Mouse (Mus musculus) limb, embryonic 12.5 days (tissue): ENCODE measurements at regions not wholly inside any gene's neighbourhood (a gene's known extent, or its start where the extent isn't known, plus 50 kb on each side); places are given as distances from the start of the nearest gene placed in this dataset.

Source experiments
- ATAC-seq: fragments of 200-750 bp; cut with Nextera tagmentation; 2 replicates; pipeline ENCODE4 v1.8.0; 2017; ENCODE audit warnings: low read depth, moderate TSS enrichment; ENCODE audit not compliant: insufficient number of reproducible peaks, insufficient read depth, low FRiP score, low TSS enrichment
- H3K27ac ChIP-seq: fragments of 300-500 bp; sonication (generic); 2 replicates; pipeline ENCODE4 v1.5.1; 2016; ENCODE audit warnings: mild to moderate bottlenecking, moderate library complexity
- H3K27me3 ChIP-seq: fragments of 300-500 bp; sonication (generic); 2 replicates; pipeline ENCODE4 v1.6.1; 2016; ENCODE audit warnings: mild to moderate bottlenecking, moderate library complexity
- H3K36me3 ChIP-seq: fragments of 300-500 bp; sonication (generic); 2 replicates; pipeline ENCODE4 v1.6.1; 2016; ENCODE audit warnings: mild to moderate bottlenecking, moderate library complexity
- H3K4me1 ChIP-seq: fragments of 300-500 bp; sonication (generic); replicated peaks from 2 replicates; pipeline ENCODE4 v1.6.1; 2016
- H3K4me2 ChIP-seq: fragments of 300-500 bp; sonication (generic); 2 replicates; pipeline ENCODE4 v1.6.1; 2016; ENCODE audit warnings: mild to moderate bottlenecking, moderate library complexity
- H3K4me3 ChIP-seq: fragments of 300-500 bp; sonication (generic); replicated peaks from 2 replicates; pipeline ENCODE4 v1.5.1; 2016; ENCODE audit warnings: mild to moderate bottlenecking
- H3K9ac ChIP-seq: fragments of 300-500 bp; sonication (generic); replicated peaks from 2 replicates; pipeline ENCODE4 v1.6.1; 2016; ENCODE audit warnings: mild to moderate bottlenecking, moderate library complexity
- H3K9me3 ChIP-seq: fragments of 300-500 bp; sonication (generic); 2 replicates; pipeline ENCODE4 v1.6.1; 2016; ENCODE audit warnings: mild to moderate bottlenecking, moderate library complexity
- WGBS: fragments of 180-500 bp; shearing (Covaris S2); methylation state at CpG from one replicate; pipeline ENCODE4 v1.1.7; 2016; 5-methylcytosine and 5-hydroxymethylcytosine counted together

DNA sequence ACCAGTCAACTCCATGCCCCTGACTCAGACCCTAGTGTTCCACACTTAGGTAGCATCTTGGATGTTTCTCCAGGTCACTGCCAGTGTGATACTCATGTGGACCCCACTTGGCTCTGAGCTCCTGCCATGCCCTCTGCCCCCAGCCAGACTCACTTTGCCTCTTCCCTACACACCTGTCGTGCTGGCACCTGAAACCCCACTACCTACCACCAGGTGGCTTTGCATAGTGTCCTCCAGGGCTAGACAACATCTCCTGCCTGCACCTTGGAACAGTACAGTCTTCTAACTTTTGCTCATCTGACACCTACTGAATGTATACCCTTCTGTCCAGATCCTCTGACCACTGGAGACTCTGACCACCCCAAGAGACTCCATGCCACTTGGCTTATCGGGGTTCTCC lies 80.6 kb downstream of the Fam53a start:
- Histone ChIP-seq H3K4me3 (no peak overlapping the region), H3K4me1 (no peaks in the 10 kb centered on the region), H3K36me3 (no peaks in the 10 kb centered on the region), H3K9me3 (no peaks in the 10 kb centered on the region), H3K9ac (no peak overlapping the region), H3K4me2 (no peak overlapping the region), H3K27ac (no peak overlapping the region), H3K27me3 (peaks cover 48% of the 10 kb centered on the region)
- 65% methylated on average over 2 of the region's 2 CpGs for WGBS
- no peak for ATAC-seq

- H3K27ac ChIP-seq = no peak overlapping the region
- no peaks in the 10 kb centered on the region for H3K9me3 ChIP-seq
- WGBS = 16% methylated on average over 5 of the region's 5 CpGs
- no peak overlapping the region for H3K4me3 ChIP-seq
- no peaks in the 10 kb centered on the region for H3K36me3 ChIP-seq
- H3K4me1 ChIP-seq = peaks cover 8% of the 10 kb centered on the region; the same call in 1 of the 2 replicates
- peaks cover 91% of the 10 kb centered on the region for H3K27me3 ChIP-seq
- H3K4me2 ChIP-seq = no peak overlapping the region
- no peak overlapping the region for H3K9ac ChIP-seq
- 0 out of 2 replicates have a peak, but pooled peaks have one; percentile 12 for ATAC-seq
Observed at GRCm38 (mm10) chr5:33543372-33543771, 86.1 kb downstream of the Fam53a start.

- H3K27me3 ChIP-seq = peaks cover 93% of the 10 kb centered on the region
- 0 out of 2 replicates have a peak, but pooled peaks have one; percentile 22 for ATAC-seq
- 85% methylated on average over 3 of the region's 3 CpGs for WGBS
Observed at GRCm38 (mm10) chr5:33542643-33543042, 86.8 kb downstream of the Fam53a start.

GRCm38 (mm10) chr5:33542000-33542554 lies 87.4 kb downstream of the Fam53a start:
- Histone ChIP-seq H3K4me3 (no peak overlapping the region), H3K27me3 (peaks cover 96% of the 10 kb centered on the region), H3K27ac (no peak overlapping the region), H3K9me3 (no peaks in the 10 kb centered on the region), H3K4me1 (peaks cover 8% of the 10 kb centered on the region; the same call in 1 of the 2 replicates), H3K9ac (no peak overlapping the region), H3K4me2 (no peak overlapping the region), H3K36me3 (no peaks in the 10 kb centered on the region)
- 25% methylated on average over 11 of the region's 11 CpGs for WGBS
- no peak for ATAC-seq

More at GRCm38 (mm10) chr5:33542643-33543042, 86.8 kb downstream of the Fam53a start:
- Histone ChIP-seq H3K4me3 (no peak overlapping the region), H3K36me3 (no peaks in the 10 kb centered on the region), H3K9ac (no peak overlapping the region), H3K9me3 (no peaks in the 10 kb centered on the region), H3K4me1 (peaks cover 8% of the 10 kb centered on the region; the same call in 1 of the 2 replicates), H3K27ac (no peak overlapping the region), H3K4me2 (no peak overlapping the region)

- Histone ChIP-seq H3K4me1 (peaks cover 12% of the 10 kb centered on the region), H3K27ac (no peak overlapping the region), H3K9ac (no peak overlapping the region), H3K36me3 (no peaks in the 10 kb centered on the region), H3K4me2 (no peak overlapping the region), H3K4me3 (no peak overlapping the region), H3K27me3 (peaks cover 97% of the 10 kb centered on the region), H3K9me3 (no peaks in the 10 kb centered on the region)
- 49% methylated on average over 23 of the region's 23 CpGs for WGBS
- ATAC-seq = no peak
Observed at GRCm38 (mm10) chr5:33540259-33540658, 89.2 kb downstream of the Fam53a start.

DNA sequence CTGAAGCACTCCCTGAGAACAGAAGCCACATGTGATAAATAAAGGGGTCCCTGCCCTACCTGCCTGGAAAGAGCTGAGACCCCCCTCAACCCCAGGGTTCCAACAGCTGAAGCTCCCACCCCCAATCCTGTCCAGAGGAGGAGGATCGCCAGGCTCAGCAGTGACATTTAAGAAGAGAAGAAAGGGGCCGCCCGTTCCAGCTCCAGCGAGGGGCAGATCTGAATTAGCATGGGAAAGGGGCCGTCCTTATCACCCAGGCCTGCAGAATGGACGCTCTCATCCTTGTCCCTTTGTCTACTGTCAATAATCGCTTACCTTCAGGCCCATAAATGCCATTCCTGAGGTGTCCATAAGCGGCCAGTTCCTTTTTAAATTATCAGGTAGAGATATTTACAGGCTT lies 92.0 kb downstream of the Fam53a start:
- no peak overlapping the region for H3K4me2 ChIP-seq
- H3K36me3 ChIP-seq = no peaks in the 10 kb centered on the region
- H3K4me1 ChIP-seq = peaks cover 24% of the 10 kb centered on the region
- ATAC-seq = no peak
- no peaks in the 10 kb centered on the region for H3K9me3 ChIP-seq
- no peak overlapping the region for H3K4me3 ChIP-seq
- no peak overlapping the region for H3K9ac ChIP-seq
- no peak overlapping the region for H3K27ac ChIP-seq
- WGBS = 18% methylated on average over 8 of the region's 8 CpGs
- peaks cover 99% of the 10 kb centered on the region for H3K27me3 ChIP-seq

DNA sequence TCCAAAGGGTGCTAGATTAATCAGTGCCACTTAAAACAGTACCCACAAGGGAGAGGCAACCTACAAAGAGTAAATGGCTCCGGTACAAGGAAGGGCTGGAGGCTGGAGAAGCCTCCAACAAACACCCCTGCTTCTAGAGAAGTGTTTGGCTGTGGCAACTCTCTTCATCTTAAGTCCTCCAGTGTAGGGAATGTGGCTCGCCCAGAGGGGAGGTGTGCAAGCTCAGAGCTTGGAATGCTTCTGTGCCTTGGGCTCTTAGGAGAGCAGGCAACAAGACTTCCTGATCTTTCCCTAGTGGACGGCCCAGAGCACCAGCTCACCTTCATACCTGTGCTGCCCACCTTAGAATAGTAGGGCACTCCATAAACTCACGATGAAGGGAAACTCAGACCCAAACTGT lies 92.4 kb downstream of the Fam53a start:
- Histone ChIP-seq H3K9me3 (no peaks in the 10 kb centered on the region), H3K27ac (no peak overlapping the region), H3K4me2 (no peak overlapping the region), H3K36me3 (no peaks in the 10 kb centered on the region), H3K9ac (no peak overlapping the region), H3K27me3 (peaks cover 99% of the 10 kb centered on the region), H3K4me3 (no peak overlapping the region), H3K4me1 (peaks cover 20% of the 10 kb centered on the region)
- ATAC-seq = no peak
- WGBS = 60% methylated on average over 4 of the region's 4 CpGs

GRCm38 (mm10) chr5:33536261-33536660 lies 93.2 kb downstream of the Fam53a start:
- no peaks in the 10 kb centered on the region for H3K36me3 ChIP-seq
- H3K4me2 ChIP-seq = no peak overlapping the region
- H3K4me3 ChIP-seq = no peak overlapping the region
- no peaks in the 10 kb centered on the region for H3K9me3 ChIP-seq
- no peak overlapping the region for H3K27ac ChIP-seq
- WGBS = 72% methylated on average over 4 of the region's 4 CpGs
- no peak for ATAC-seq
- H3K9ac ChIP-seq = no peak overlapping the region
- H3K27me3 ChIP-seq = peaks cover 99% of the 10 kb centered on the region
- peaks cover 17% of the 10 kb centered on the region for H3K4me1 ChIP-seq

- peak overlapping the region; percentile 44 for H3K4me2 ChIP-seq
- H3K27me3 ChIP-seq = peaks cover 97% of the 10 kb centered on the region
- H3K9me3 ChIP-seq = no peaks in the 10 kb centered on the region
- 5% methylated on average over 21 of the region's 21 CpGs for WGBS
- H3K4me1 ChIP-seq = peaks cover 17% of the 10 kb centered on the region
- H3K27ac ChIP-seq = no peak overlapping the region
- H3K36me3 ChIP-seq = no peaks in the 10 kb centered on the region
- ATAC-seq = no peak
- peak overlapping the region; percentile 12 for H3K4me3 ChIP-seq
- 0 out of 2 replicates have a peak overlapping the region, but pooled peaks have one; percentile 18 for H3K9ac ChIP-seq
Observed at GRCm38 (mm10) chr5:33535145-33536010, 94.1 kb downstream of the Fam53a start.

- WGBS = 1% methylated on average over 13 of the region's 13 CpGs
- ATAC-seq = no peak
- H3K4me2 ChIP-seq = peak overlapping the region; percentile 44
- H3K9me3 ChIP-seq = no peaks in the 10 kb centered on the region
- H3K9ac ChIP-seq = no peak overlapping the region
- H3K4me3 ChIP-seq = peak overlapping the region; percentile 12; the same call in 1 of the 2 replicates
- H3K4me1 ChIP-seq = peaks cover 24% of the 10 kb centered on the region
- H3K36me3 ChIP-seq = no peaks in the 10 kb centered on the region
- H3K27ac ChIP-seq = no peak overlapping the region
- H3K27me3 ChIP-seq = peaks cover 94% of the 10 kb centered on the region
Observed at GRCm38 (mm10) chr5:33534345-33534744, 95.1 kb downstream of the Fam53a start.

GRCm38 (mm10) chr5:33533185-33533584 lies 96.2 kb downstream of the Fam53a start:
- no peak overlapping the region for H3K4me3 ChIP-seq
- no peaks in the 10 kb centered on the region for H3K36me3 ChIP-seq
- no peaks in the 10 kb centered on the region for H3K9me3 ChIP-seq
- peaks cover 30% of the 10 kb centered on the region for H3K4me1 ChIP-seq
- peaks cover 94% of the 10 kb centered on the region for H3K27me3 ChIP-seq
- WGBS = 91% methylated on average over 4 of the region's 4 CpGs
- H3K4me2 ChIP-seq = no peak overlapping the region
- H3K27ac ChIP-seq = no peak overlapping the region
- no peak overlapping the region for H3K9ac ChIP-seq
- no peak for ATAC-seq
